Mouse (Mus musculus) ES-E14 (cell line): ENCODE measurements at regions not wholly inside any gene's neighbourhood (a gene's known extent, or its start where the extent isn't known, plus 50 kb on each side); places are given as distances from the start of the nearest gene placed in this dataset.

ENCODE experiments used
- DNase-seq: peaks from one replicate; pipeline ENCODE4 v3.0.0-alpha.2; 2013; ENCODE audit warnings: low read depth, low spot score
- H3K27ac ChIP-seq: 2 replicates; pipeline ENCODE4 v1.5.1; 2012; ENCODE audit warnings: low read depth, mild to moderate bottlenecking, low read length, moderate library complexity, mixed read lengths; ENCODE audit not compliant: poor library complexity, insufficient read depth, severe bottlenecking
- H3K36me3 ChIP-seq: 2 replicates; pipeline ENCODE4 v1.6.1; 2012; ENCODE audit warnings: mild to moderate bottlenecking, low read length, moderate library complexity, mixed read lengths; ENCODE audit not compliant: control insufficient read depth, poor library complexity, insufficient read depth, severe bottlenecking
- H3K4me1 ChIP-seq, 2 experiments: fragments of 150-350 bp in 1 of 2; sonication (generic) in 1 of 2; 2 replicates each; pipeline ENCODE4 v1.6.1; 2012; ENCODE audit warnings: low read length in 2 of 2, mild to moderate bottlenecking in 1 of 2, mixed read lengths in 1 of 2; ENCODE audit not compliant: control insufficient read depth in 2 of 2, insufficient read depth in 2 of 2, poor library complexity in 1 of 2
- H3K4me3 ChIP-seq, 2 experiments: fragments of 150-350 bp in 1 of 2; sonication (generic) in 1 of 2; 2 replicates each; pipeline ENCODE4 v1.5.1; 2012; ENCODE audit warnings: low read length in 2 of 2, low read depth in 1 of 2, mild to moderate bottlenecking in 1 of 2, mixed read lengths in 1 of 2; ENCODE audit not compliant: insufficient read depth in 1 of 2, poor library complexity in 1 of 2, severe bottlenecking in 1 of 2
- H3K9ac ChIP-seq: 2 replicates; pipeline ENCODE4 v1.6.1; 2012; ENCODE audit warnings: low read depth, mild to moderate bottlenecking, low read length, mixed read lengths; ENCODE audit not compliant: poor library complexity, insufficient read depth, severe bottlenecking
- H3K9me3 ChIP-seq: fragments of 150-350 bp; sonication (generic); 2 replicates; pipeline ENCODE4 v1.6.1; 2012; ENCODE audit warnings: low read depth, mild to moderate bottlenecking, low read length; ENCODE audit not compliant: control insufficient read depth, insufficient read depth
- CHD2 ChIP-seq: IDR thresholded peaks from 2 replicates; pipeline ENCODE4 v1.6.1; 2014; ENCODE audit warnings: mild to moderate bottlenecking, low read depth, low read length, inconsistent platforms
- HCFC1 ChIP-seq: IDR thresholded peaks from 2 replicates; pipeline ENCODE4 v1.6.1; 2012; ENCODE audit warnings: low read length, inconsistent platforms, borderline replicate concordance; ENCODE audit not compliant: insufficient read depth
- MAFK ChIP-seq: IDR thresholded peaks from 2 replicates; pipeline ENCODE4 v1.6.1; 2014; ENCODE audit warnings: mild to moderate bottlenecking, low read depth, low read length, inconsistent platforms; ENCODE audit not compliant: insufficient read depth
- ZC3H11A ChIP-seq: IDR thresholded peaks from 2 replicates; pipeline ENCODE4 v1.6.1; 2012; ENCODE audit warnings: low read depth, mild to moderate bottlenecking, inconsistent platforms, low read length, borderline replicate concordance
- ZNF384 ChIP-seq: IDR thresholded peaks from 2 replicates; pipeline ENCODE4 v1.6.1; 2012; ENCODE audit warnings: low read depth, low read length, inconsistent platforms
- in situ Hi-C, 2 experiments: fragments of 600-800 bp; cut with MboI; formaldehyde crosslinking; loops; one replicate each; pipeline ENCODE4 v1.15.1; 2025; ENCODE audit warnings: low sequenced_read_pairs in 2 of 2, inconsistent platforms in 1 of 2; ENCODE audit not compliant: unreplicated experiment in 2 of 2

DNA sequence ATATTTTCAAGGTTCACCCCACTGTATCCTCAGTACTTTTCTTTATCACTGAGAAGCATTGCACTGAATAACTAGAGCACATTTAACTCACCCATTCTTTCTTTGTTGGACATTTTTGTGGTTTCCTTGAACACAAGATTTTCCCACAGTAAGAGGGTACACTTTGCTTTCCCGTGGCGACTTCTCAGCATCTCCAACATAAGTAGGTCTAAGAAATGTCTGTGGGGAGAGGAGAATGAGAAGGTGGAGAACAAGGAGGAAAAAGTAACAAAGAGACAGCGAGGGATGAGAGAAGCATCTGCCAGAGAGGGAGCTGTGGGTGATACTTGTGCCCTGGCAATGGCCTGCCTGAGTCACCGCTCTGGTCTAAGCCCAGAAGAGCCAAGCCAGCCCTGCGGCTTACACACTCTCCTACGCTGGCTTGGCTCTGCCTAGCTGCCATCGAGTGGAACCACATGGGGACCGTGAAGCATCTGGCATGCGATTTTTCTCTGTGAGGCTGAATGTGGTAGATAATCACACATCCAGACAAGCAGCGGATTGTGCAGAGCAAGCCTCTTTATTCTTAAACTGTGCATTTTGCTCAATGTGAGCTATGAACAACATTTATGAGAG, 69.9 kb upstream of the Gm6993 start:
- no peaks in the 10 kb centered on the region for H3K36me3 ChIP-seq
- H3K27ac ChIP-seq = no peak overlapping the region
- H3K9me3 ChIP-seq = no peaks in the 10 kb centered on the region
- DNase-seq = no peak
- TF ChIP-seq ZNF384 = no peak
- TF ChIP-seq CHD2 = no peak
- no peak for TF ChIP-seq MAFK
- no peak for TF ChIP-seq ZC3H11A
- H3K9ac ChIP-seq = no peak overlapping the region
- H3K4me3 ChIP-seq = no peak overlapping the region
- in situ Hi-C loops = no loop called here
- no peaks in the 10 kb centered on the region; a peak in 1 of 4 replicates for H3K4me1 ChIP-seq

DNA sequence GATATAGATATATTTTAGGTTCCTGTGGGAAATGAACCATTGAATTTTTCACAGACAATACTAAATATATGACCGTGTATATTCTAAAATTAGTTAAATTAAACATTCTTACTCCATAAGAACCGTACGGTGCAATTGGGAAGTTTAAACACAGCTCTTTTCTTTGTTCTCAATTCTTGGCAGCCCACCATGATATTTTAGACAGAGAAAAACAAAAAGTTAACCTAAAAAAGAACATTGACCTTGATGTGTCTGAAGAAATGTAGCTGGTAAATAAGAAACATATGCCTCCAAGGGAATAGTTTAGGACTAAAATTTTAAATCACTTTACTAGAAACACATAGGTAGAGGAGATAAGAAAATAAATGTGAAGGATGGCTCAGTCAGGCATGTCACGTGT, 68.6 kb upstream of the Gm6993 start:
- Histone ChIP-seq H3K4me3 (no peak overlapping the region), H3K9me3 (no peaks in the 10 kb centered on the region), H3K27ac (no peak overlapping the region), H3K9ac (no peak overlapping the region), H3K4me1 (peaks cover 0 to 2% of the 10 kb centered on the region in 2 experiments; a peak in 1 of 4 replicates), H3K36me3 (no peaks in the 10 kb centered on the region)
- no peak for DNase-seq
- TF ChIP-seq CHD2 (no peak), MAFK (no peak), HCFC1 (no peak), ZC3H11A (no peak), ZNF384 (no peak)
- in situ Hi-C loops = no loop called here

- DNase-seq = no peak
- in situ Hi-C loops = no loop called here
- Histone ChIP-seq H3K36me3 (no peaks in the 10 kb centered on the region), H3K27ac (no peak overlapping the region), H3K9me3 (no peaks in the 10 kb centered on the region), H3K4me1 (peaks cover 0 to 2% of the 10 kb centered on the region in 2 experiments; a peak in 1 of 4 replicates), H3K4me3 (no peak overlapping the region), H3K9ac (no peak overlapping the region)
- TF ChIP-seq ZC3H11A (no peak), CHD2 (no peak), HCFC1 (no peak), MAFK (no peak), ZNF384 (no peak)
These were observed 67.9 kb upstream of the Gm6993 start for GRCm38 (mm10) chr12:31172451-31173318.

GRCm38 (mm10) chr12:31173512-31173911, 67.1 kb upstream of the Gm6993 start:
- H3K9ac ChIP-seq = no peak overlapping the region
- H3K4me1 ChIP-seq = peaks cover 2% of the 10 kb centered on the region in 2 experiments; a peak in 2 of 4 replicates
- no peaks in the 10 kb centered on the region for H3K9me3 ChIP-seq
- no peak overlapping the region for H3K4me3 ChIP-seq
- H3K36me3 ChIP-seq = no peaks in the 10 kb centered on the region
- in situ Hi-C loops = no loop called here
- no peak overlapping the region for H3K27ac ChIP-seq
- no peak for TF ChIP-seq HCFC1
- no peak for TF ChIP-seq MAFK
- no peak for TF ChIP-seq ZC3H11A
- TF ChIP-seq ZNF384 = no peak
- TF ChIP-seq CHD2 = no peak
- DNase-seq = no peak
